Mouse (Mus musculus) liver, embryonic 11.5 days (tissue): ENCODE data around the gene Spata45. TPM values are rescaled to one million over a fixed set of nuclear protein-coding genes. Genes with fewer than 3 reads are reported as not detected.
A peak's percentile ranks its signal among the peaks of the same experiment; 100 is the strongest.

Experiments
- ATAC-seq: fragments of 200-750 bp; cut with Nextera tagmentation; replicated peaks from 2 replicates; pipeline ENCODE4 v1.8.0; 2017; ENCODE audit warnings: moderate number of reproducible peaks, mild to moderate bottlenecking, moderate TSS enrichment, moderate library complexity; ENCODE audit not compliant: low FRiP score
- DNase-seq: peaks from one replicate; pipeline ENCODE4 v3.0.0-alpha.2; 2017; ENCODE audit warnings: low spot score
- H3K27ac ChIP-seq: fragments of 300-500 bp; sonication (generic); 2 replicates; pipeline ENCODE4 v1.5.1; 2014; ENCODE audit warnings: mild to moderate bottlenecking, low read depth, low read length, control low read depth
- H3K27me3 ChIP-seq: fragments of 300-500 bp; sonication (generic); replicated peaks from 2 replicates; pipeline ENCODE4 v1.6.1; 2014; ENCODE audit warnings: low read length, mixed read lengths; ENCODE audit not compliant: control insufficient read depth, insufficient read depth
- H3K36me3 ChIP-seq: fragments of 300-500 bp; sonication (generic); 2 replicates; pipeline ENCODE4 v1.6.1; 2014; ENCODE audit warnings: mild to moderate bottlenecking, low read length, moderate library complexity, mixed read lengths; ENCODE audit not compliant: control insufficient read depth, insufficient read depth
- H3K4me1 ChIP-seq: fragments of 300-500 bp; sonication (generic); replicated peaks from 2 replicates; pipeline ENCODE4 v1.6.1; 2014; ENCODE audit warnings: low read length, mixed read lengths; ENCODE audit not compliant: control insufficient read depth, insufficient read depth
- H3K4me2 ChIP-seq: fragments of 300-500 bp; sonication (generic); 2 replicates; pipeline ENCODE4 v1.6.1; 2014; ENCODE audit warnings: mild to moderate bottlenecking, control low read depth, moderate library complexity
- H3K4me3 ChIP-seq: fragments of 300-500 bp; sonication (generic); 2 replicates; pipeline ENCODE4 v1.5.1; 2014; ENCODE audit warnings: low read depth, low read length, control low read depth
- H3K9ac ChIP-seq: fragments of 300-500 bp; sonication (generic); 2 replicates; pipeline ENCODE4 v1.6.1; 2014; ENCODE audit warnings: low read depth, low read length, control low read depth
- H3K9me3 ChIP-seq: fragments of 300-500 bp; sonication (generic); 2 replicates; pipeline ENCODE4 v1.6.1; 2016; ENCODE audit warnings: low read length, inconsistent platforms, mixed read lengths; ENCODE audit not compliant: control insufficient read depth
- WGBS: fragments of 180-500 bp; shearing (Covaris S2); extraction: QIAGEN DNeasy Blood & Tissue Kit; methylation state at CpG from one replicate; pipeline ENCODE4 v1.1.7; 2014; 5-methylcytosine and 5-hydroxymethylcytosine counted together
- polyA plus RNA-seq: library from polyadenylated mRNA; unstranded; fragments of >200 nt; fragmentation: Nextera tagmentation; extraction: Ambion mirVana; gene quantifications from 2 replicates; pipeline ENCODE4 v1.2.1, GENCODE M21; 2014

Gene Spata45
- polyA plus RNA-seq, 1 experiment from 2014 or later: not detected

GRCm38 (mm10) chr1:191065188-191065587 is 28.7 kb downstream of the Spata45 start:
- ATAC-seq (0 out of 2 replicates have a peak, but pooled peaks have one; percentile 34), DNase-seq (no peak)
- Histone ChIP-seq H3K27ac (no peak overlapping the region), H3K4me2 (peak overlapping the region; percentile 35), H3K4me3 (no peak overlapping the region), H3K4me1 (peaks cover 12% of the 10 kb centered on the region), H3K27me3 (no peaks in the 10 kb centered on the region), H3K9me3 (no peaks in the 10 kb centered on the region), H3K9ac (no peak overlapping the region), H3K36me3 (peaks cover 26% of the 10 kb centered on the region)
- 73% methylated on average over 4 of the region's 4 CpGs for WGBS

GRCm38 (mm10) chr1:191068377-191068776 is 31.9 kb downstream of the Spata45 start:
- ATAC-seq (no peak), DNase-seq (no peak)
- Histone ChIP-seq H3K4me2 (no peak overlapping the region), H3K4me3 (no peak overlapping the region), H3K36me3 (peaks cover 49% of the 10 kb centered on the region), H3K4me1 (peaks cover 10% of the 10 kb centered on the region), H3K27me3 (no peaks in the 10 kb centered on the region), H3K9me3 (no peaks in the 10 kb centered on the region), H3K27ac (no peak overlapping the region), H3K9ac (no peak overlapping the region)
- 78% methylated on average over 5 of the region's 5 CpGs for WGBS

GRCm38 (mm10) chr1:191070259-191070658 is 33.8 kb downstream of the Spata45 start:
- Histone ChIP-seq H3K27ac (no peak overlapping the region), H3K4me2 (no peak overlapping the region), H3K9me3 (no peaks in the 10 kb centered on the region), H3K36me3 (peaks cover 51% of the 10 kb centered on the region), H3K4me1 (no peaks in the 10 kb centered on the region), H3K27me3 (no peaks in the 10 kb centered on the region), H3K4me3 (no peak overlapping the region), H3K9ac (no peak overlapping the region)
- 85% methylated on average over 4 of the region's 4 CpGs for WGBS
- no peak for DNase-seq
- ATAC-seq: no peak

GRCm38 (mm10) chr1:191071613-191072012 is 35.2 kb downstream of the Spata45 start:
- no peak overlapping the region for H3K9ac ChIP-seq
- H3K4me1 ChIP-seq: no peaks in the 10 kb centered on the region
- H3K4me2 ChIP-seq: no peak overlapping the region
- H3K9me3 ChIP-seq: no peaks in the 10 kb centered on the region
- ATAC-seq (no peak), DNase-seq (no peak)
- H3K4me3 ChIP-seq: no peak overlapping the region
- no peaks in the 10 kb centered on the region for H3K27me3 ChIP-seq
- H3K36me3 ChIP-seq: peaks cover 48% of the 10 kb centered on the region
- H3K27ac ChIP-seq: no peak overlapping the region
- 83% methylated on average over 6 of the region's 6 CpGs for WGBS

GRCm38 (mm10) chr1:191072329-191072913 is 36.0 kb downstream of the Spata45 start:
- Histone ChIP-seq H3K4me2 (no peak overlapping the region), H3K27me3 (no peaks in the 10 kb centered on the region), H3K4me1 (no peaks in the 10 kb centered on the region), H3K9me3 (no peaks in the 10 kb centered on the region), H3K9ac (no peak overlapping the region), H3K4me3 (no peak overlapping the region), H3K36me3 (peaks cover 54% of the 10 kb centered on the region), H3K27ac (no peak overlapping the region)
- DNase-seq (no peak), ATAC-seq (no peak)
- 88% methylated on average over 16 of the region's 16 CpGs for WGBS

GRCm38 (mm10) chr1:191073001-191073400 is 36.6 kb downstream of the Spata45 start:
- 82% methylated on average over 6 of the region's 6 CpGs for WGBS
- no peak for ATAC-seq
- Histone ChIP-seq H3K9me3 (no peaks in the 10 kb centered on the region), H3K27ac (no peak overlapping the region), H3K36me3 (peaks cover 60% of the 10 kb centered on the region), H3K4me1 (no peaks in the 10 kb centered on the region), H3K27me3 (no peaks in the 10 kb centered on the region), H3K4me2 (no peak overlapping the region), H3K4me3 (no peak overlapping the region), H3K9ac (no peak overlapping the region)
- DNase-seq: no peak

GRCm38 (mm10) chr1:191073486-191073885 is 37.0 kb downstream of the Spata45 start:
- Histone ChIP-seq H3K36me3 (peaks cover 59% of the 10 kb centered on the region), H3K27ac (no peak overlapping the region)
- ATAC-seq: no peak

GRCm38 (mm10) chr1:191075199-191075883 is 38.9 kb downstream of the Spata45 start:
- Histone ChIP-seq H3K27me3 (no peaks in the 10 kb centered on the region), H3K27ac (no peak overlapping the region)

More at GRCm38 (mm10) chr1:191073486-191073885, 37.0 kb downstream of the Spata45 start:
- Histone ChIP-seq H3K4me1 (no peaks in the 10 kb centered on the region), H3K4me3 (no peak overlapping the region), H3K4me2 (no peak overlapping the region), H3K9ac (no peak overlapping the region), H3K27me3 (no peaks in the 10 kb centered on the region), H3K9me3 (no peaks in the 10 kb centered on the region)
- DNase-seq: no peak
- 77% methylated on average over 4 of the region's 4 CpGs for WGBS

GRCm38 (mm10) chr1:191083230-191083629 is 46.8 kb downstream of the Spata45 start:
- Histone ChIP-seq H3K27ac (no peak overlapping the region), H3K4me3 (no peak overlapping the region), H3K4me1 (0 out of 2 replicates have a peak, but pooled peaks cover 5% of the 10 kb centered on the region), H3K27me3 (no peaks in the 10 kb centered on the region), H3K4me2 (no peak overlapping the region), H3K9me3 (no peaks in the 10 kb centered on the region), H3K9ac (no peak overlapping the region), H3K36me3 (peaks cover 26% of the 10 kb centered on the region)
- 82% methylated on average over 8 of the region's 8 CpGs for WGBS
- DNase-seq: no peak
- ATAC-seq: no peak

More at GRCm38 (mm10) chr1:191075199-191075883, 38.9 kb downstream of the Spata45 start:
- Histone ChIP-seq H3K4me3 (no peak overlapping the region), H3K4me2 (no peak overlapping the region), H3K4me1 (no peaks in the 10 kb centered on the region), H3K36me3 (peaks cover 45% of the 10 kb centered on the region), H3K9ac (no peak overlapping the region), H3K9me3 (no peaks in the 10 kb centered on the region)
- ATAC-seq (peak; percentile 30), DNase-seq (no peak)
- 59% methylated on average over 10 of the region's 10 CpGs for WGBS
